Mouse (Mus musculus): ENCODE results near the gene Cntln. TPM values are rescaled to one million over a fixed set of nuclear protein-coding genes. Genes with fewer than 3 reads are reported as not detected.

Cntln gene
- polyA plus RNA-seq, 1 experiment from 2014 or later, result 8.3 TPM

- DNase-seq (ENCODE audit: low spot score), result no peak
- 91% methylated on average over 9 of the region's 9 CpGs for WGBS
- H3K27ac ChIP-seq, result no peak overlapping the region
- H3K9me3 ChIP-seq (replicated peaks), result no peaks in the 10 kb centered on the region
- H3K4me3 ChIP-seq, result no peak overlapping the region
- no peaks in the 10 kb centered on the region for H3K4me1 ChIP-seq
- H3K27me3 ChIP-seq (ENCODE audit: low read depth, poor library complexity, severe bottlenecking), result no peaks in the 10 kb centered on the region
- no peaks in the 10 kb centered on the region for H3K36me3 ChIP-seq
Observed at GRCm38 (mm10) chr4:85178394-85179051, 294.4 kb downstream of the Cntln start.

Other genes starting within 250 kb of the Cntln start
- 7.1 and 11.8 TPM in 2 replicates for gene Bnc2, start 209.0 kb upstream of the Cntln start, polyA plus RNA-seq (2016; fragmentation: Nextera tagmentation; extraction: Ambion mirVana)

Measured in limb, embryonic 10.5 days (tissue).